Mouse (Mus musculus) stomach, postnatal 0 days (tissue): ENCODE measurements at regions not wholly inside any gene's neighbourhood (a gene's known extent, or its start where the extent isn't known, plus 50 kb on each side); places are given as distances from the start of the nearest gene placed in this dataset.

ENCODE experiments used
- CTCF ChIP-seq: IDR thresholded peaks from 2 replicates; pipeline ENCODE4 v1.5.1; 2016; ENCODE audit warnings: antibody characterized with exemption, low read depth, mild to moderate bottlenecking, moderate library complexity
- EP300 ChIP-seq: optimal IDR thresholded peaks from 2 replicates; pipeline ENCODE3; 2016; ENCODE audit warnings: antibody characterized with exemption

DNA sequence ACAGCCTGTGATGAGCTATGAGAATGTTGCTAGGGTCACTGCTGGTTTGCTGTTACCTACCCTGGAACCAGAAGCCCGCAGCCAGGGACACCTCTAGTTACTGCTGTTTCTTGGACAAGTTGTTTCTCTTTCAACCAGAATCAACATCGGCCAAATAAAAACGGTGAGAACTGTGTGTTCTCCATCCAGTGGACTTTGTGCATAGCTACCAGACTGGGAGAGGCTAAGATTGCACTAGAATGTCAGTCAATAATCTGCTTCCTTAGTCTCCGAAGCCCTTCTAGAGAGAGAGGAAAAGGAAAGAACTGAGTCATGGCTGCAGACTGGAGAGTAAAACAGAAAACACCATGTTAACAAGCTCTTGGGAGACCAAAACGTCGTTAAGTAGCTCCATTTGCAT, 141.6 kb downstream of the Mycn start:
- TF ChIP-seq CTCF (no peak), EP300 (no peak)
